Mouse (Mus musculus): ENCODE measurements around the gene Neurod2.

Gene Neurod2

GRCm38 (mm10) chr11:98332186-98332585, 2.7 kb upstream of the Neurod2 start:
- DNase-seq (ENCODE audit: low spot score): no peak

DNA sequence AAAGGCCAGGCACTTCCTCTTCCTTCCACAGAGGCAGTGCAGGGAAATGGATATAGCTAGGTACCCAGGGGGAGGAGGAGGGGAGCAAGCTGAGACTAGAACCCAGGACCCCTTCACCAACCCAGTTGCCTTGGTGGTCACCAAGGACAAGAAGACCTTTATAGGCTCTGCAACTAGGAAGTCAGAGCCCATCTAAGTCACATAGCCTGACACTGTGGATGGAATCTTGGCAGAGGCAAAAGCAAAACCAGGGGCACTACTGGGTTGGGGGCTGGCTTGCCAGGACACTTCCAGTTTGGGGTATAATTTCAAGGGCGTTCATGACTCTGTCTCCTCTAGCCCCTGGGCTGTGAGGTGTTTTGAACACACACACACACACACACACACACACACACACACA, 2.0 kb upstream of the Neurod2 start:
- DNase-seq (ENCODE audit: low spot score): no peak

DNA sequence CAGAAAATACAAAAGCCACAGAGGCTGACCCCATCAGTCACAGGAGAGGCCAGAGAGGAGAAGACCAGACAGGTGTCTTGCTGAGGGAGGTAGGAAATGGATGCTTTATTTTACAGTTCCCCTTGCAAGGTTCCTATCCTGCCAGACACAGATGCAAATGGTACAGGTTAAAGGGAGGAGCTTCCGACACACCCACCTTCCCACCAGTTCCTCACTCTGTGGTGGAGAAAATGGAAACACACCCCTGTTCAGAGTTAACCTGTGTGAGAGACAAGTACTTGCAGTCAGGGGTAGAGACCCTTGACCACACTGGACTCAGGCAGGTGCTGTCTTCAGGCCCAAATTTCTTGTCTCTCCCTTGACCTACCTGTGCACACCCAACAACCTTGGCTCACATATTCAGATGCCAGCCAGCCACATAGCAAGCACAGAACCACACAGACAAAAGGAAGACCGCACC, 1.3 kb upstream of the Neurod2 start:
- no peak for DNase-seq (ENCODE audit: low spot score)

DNA sequence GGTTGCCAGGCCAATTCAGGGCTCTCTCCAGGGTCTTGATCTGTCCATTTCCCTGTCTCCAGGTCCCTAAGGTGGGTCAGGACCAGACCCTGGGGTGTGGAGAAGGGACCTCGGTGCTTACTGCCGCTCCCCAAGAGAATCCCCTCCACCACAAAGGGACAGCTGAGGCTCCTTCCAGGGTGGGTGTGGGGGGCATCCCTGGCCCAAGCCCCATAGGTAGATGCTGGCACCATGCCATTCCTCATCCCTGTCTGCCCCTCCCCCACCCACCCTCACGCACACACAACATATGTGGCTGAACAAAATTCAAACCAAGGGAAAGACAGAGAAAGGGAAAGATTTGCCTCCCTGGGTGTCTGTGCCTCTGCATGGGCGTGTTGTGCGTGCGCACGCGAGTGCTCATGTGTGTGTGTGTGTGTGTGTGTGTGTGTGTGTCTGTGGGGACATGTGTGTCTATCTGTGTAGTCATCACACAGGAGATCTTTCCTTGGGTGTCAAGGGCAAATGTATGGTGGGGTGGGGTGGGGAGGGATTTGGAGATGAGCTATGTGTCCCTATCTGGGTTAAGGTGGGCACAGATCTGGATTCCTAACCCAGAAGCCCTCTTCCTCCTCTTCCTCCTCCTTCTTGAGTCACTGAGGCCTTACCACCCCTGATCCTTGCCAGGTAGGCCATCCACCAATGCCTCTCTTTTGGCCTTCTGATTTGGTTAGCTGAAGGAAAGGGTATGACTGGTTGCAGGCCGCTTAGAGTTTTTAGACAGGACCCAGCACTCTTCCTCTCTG, 704 bp upstream of the Neurod2 start:
- DNase-seq (ENCODE audit: low spot score): no peak

- DNase-seq (ENCODE audit: low spot score): no peak
These were observed 928 bp downstream of the Neurod2 start for GRCm38 (mm10) chr11:98328371-98329069.

DNA sequence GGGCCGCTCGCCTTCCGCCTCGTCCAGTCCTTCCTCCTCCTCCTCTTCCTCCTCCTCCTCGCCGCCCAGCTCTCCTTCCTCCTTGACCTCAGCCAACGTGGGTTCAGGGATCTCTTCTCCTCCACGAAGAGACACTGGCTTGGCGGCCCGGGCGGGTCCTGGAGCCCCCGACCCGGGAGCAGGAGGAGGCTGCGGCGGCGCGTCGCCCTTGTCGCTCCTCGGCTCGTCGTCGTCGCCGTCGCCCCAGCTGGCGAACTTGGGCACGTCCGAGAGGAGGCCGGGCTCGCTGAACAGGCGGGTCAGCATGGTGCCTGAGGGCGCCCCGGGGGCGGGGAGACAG, 1.4 kb downstream of the Neurod2 start:
- no peak for DNase-seq (ENCODE audit: low spot score)

DNA sequence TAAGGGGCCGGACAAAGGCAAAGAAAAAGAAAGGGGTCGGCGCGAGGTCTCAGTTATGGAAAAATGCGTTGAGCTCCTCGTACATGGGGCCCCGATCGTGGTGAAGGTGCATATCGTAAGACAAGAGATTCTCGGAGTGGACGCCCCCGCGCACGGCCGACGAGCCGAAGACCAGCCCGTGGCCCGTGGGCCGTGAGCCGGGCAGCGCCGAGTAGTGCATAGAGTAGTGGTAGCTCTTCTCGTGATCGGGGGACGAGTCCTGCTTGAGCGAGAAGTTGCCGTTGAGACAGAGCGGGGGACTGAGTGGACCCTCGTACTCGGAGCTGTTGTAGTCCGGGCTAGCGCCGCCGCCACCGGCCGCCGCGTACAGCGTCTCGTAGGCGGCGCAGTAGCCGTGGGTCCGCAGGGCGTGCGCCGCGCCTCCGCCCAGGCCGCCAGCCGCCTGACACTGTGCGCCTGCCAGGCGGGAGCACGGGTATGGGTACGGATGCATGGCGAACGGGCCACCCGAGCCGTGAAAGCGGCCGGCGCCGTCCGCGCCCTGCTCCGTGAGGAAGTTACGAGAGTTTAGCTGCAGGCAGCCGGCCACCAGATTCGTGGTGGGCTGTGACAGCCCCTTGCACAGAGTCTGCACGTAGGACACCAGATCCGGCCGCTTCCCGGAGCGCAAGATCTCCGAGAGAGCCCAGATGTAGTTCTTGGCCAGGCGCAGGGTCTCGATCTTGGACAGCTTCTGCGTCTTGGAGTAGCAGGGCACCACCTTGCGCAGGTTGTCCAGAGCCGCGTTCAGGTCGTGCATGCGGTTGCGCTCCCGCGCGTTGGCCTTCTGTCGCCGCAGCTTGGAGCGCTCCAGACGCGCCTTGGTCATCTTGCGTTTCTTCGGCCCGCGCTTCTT, 2.1 kb downstream of the Neurod2 start:
- no peak for DNase-seq (ENCODE audit: low spot score)

DNA sequence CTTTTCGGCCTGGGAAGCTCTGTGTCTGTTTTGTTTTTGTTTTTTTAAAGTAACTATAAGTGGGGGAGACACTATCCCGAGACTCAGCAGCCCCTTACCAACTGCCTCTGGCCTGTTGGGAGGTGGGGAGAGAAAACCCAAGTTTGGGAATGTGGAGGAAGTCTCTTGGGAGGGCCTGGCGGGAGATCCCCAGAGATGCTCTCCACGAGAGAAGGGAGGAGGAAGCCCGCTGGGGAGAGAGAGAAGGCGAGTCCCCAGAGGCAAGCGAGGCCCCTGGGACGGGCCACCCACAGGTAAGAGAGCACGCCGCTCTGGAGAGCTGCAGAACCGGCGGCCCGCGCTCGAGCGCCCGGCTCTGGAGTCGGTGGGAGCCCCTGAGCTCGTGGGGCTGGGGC, 2.7 kb downstream of the Neurod2 start:
- DNase-seq (ENCODE audit: low spot score): no peak

- no peak for DNase-seq (ENCODE audit: low spot score)
These were observed 3.6 kb downstream of the Neurod2 start for GRCm38 (mm10) chr11:98325821-98326218.

GRCm38 (mm10) chr11:98325191-98325820, 4.1 kb downstream of the Neurod2 start:
- no peak for DNase-seq (ENCODE audit: low spot score)

DNA sequence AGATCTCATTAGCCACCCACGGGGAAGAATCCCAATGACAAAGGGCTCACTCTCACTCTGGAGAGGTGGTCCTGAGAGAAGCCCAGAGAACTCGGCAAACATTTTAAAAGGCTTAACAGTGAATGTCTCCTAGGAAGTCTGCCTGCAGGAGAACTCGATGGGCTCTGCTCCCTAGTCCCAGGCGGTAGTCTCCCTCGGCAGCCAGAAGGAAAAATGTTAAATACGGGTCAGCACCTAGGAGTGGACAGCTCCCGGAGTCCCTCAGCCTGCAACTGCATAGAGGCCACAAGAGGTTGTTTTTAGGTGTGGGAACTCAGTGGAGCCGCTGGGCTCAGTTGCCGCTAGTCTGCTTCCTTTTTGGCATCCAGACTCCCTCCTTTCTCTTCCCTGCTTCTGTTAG, 5.5 kb downstream of the Neurod2 start:
- DNase-seq (ENCODE audit: low spot score): no peak

DNA sequence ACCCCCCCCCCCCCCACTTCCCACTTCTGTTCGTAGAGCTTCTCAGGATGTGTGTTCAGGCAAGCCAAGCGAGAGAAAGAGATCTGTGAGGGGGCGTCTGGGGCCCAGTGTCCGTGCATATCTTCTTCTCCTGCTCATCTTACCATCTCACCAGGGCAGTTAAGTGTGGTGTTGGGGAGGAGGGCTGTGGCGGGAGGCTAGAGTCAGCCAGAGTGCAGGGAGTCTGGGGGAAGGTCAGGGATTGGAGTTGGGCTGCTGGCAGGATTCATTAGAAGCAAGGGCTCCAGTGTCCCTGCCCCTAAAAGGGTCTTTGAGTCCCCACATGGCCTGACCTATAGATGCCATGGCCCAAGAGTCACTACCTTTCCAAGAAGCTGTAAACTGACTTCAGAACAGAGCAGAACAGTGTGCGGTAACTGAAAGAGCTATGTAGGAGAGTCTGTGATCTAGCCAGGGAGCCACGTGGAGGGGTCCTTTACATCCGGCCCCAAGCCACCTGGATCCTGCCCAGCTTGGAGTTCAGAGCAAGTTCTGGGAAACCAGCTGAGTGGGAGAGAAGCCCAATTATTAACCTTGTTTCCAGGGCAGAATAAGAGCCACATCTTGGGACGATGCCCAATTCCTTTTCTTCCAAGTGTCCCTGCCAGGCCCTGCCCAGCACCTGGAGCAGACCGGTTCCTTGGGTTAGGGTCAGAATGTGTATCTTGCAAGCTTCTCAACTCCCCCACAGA, 6.1 kb downstream of the Neurod2 start:
- DNase-seq (ENCODE audit: low spot score): no peak

DNA sequence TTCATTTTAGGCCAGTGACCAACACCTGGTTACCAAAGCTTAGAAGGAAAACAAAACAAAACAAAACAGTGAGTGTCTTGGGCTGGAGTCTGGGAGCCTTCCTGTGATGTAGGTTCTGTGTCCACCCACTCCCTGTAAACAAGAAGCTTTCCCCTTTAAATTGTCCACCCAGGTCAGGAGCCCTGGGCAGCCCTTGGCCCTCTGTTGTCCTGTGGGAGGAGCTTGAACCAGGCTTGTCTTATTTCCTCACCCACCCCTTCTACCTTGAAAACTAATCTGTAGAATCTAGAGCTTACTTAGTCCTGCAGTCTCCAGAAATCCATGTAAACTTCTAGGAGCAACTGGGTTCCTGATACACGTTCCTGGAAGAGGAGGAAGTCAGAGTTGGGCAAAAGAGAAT, 7.3 kb downstream of the Neurod2 start:
- DNase-seq (ENCODE audit: low spot score): no peak

DNA sequence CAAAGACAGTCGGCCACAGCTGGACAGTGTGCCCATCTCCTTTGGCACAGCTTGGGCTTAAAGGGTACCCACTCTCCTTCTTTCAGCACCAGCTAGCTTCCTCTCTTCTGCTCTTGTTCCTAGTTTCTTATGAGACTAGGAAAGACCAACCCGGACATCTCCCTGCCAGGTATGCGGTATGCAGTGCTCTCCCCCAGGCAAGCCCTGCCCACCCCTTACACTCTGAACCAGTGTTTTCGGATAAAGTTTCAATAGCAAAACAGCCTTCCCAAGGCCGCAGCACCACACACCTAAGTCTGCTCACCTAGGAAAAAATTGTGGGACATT, 7.8 kb downstream of the Neurod2 start:
- DNase-seq (ENCODE audit: low spot score): no peak

- DNase-seq (ENCODE audit: low spot score): no peak
These were observed 8.4 kb downstream of the Neurod2 start for GRCm38 (mm10) chr11:98320806-98321676.

GRCm38 (mm10) chr11:98320381-98320780, 9.1 kb downstream of the Neurod2 start:
- DNase-seq (ENCODE audit: low spot score): no peak

DNA sequence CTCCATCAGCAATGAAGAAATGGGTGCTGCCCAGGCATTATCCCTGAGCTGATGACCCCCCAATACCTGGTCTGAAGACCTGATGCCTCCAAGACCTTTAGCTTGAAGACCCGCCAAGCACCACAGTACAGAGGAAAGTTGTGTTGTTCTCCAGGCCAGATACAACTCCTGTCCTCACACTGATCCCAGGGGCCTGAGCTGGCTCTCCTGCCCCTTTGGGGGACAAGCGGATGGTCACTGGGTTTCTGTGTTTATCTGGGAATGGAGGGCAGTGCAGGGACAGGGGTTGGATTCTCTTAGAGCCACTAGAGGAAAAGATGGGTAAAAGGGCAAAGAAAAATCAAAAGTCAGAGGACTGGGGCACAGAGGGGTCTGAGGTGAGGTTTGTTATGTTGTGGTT, 9.5 kb downstream of the Neurod2 start:
- DNase-seq (ENCODE audit: low spot score): no peak

- DNase-seq (ENCODE audit: low spot score): no peak
These were observed 9.9 kb downstream of the Neurod2 start for GRCm38 (mm10) chr11:98319544-98319943.

DNA sequence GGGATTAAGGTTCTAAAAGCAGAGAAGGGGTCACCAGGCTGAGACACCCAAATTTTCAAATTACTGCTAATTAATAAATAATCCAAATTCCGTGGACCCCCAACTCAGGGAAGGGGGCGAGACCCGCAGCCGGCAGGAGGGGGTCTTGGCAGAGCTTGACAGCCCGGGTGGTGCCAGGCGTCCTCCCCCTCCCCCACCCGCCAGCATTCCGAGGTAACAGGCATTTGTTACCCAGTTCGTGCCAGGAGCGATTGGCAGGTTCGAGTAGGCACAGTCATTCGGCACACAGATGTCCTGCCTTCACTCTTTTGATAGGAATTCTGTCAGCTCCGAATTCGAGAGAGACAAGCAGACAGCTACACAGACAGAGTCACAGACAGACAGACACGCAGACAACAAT, 10.3 kb downstream of the Neurod2 start:
- DNase-seq (ENCODE audit: low spot score): no peak

- DNase-seq (ENCODE audit: low spot score): no peak
These were observed 10.9 kb downstream of the Neurod2 start for GRCm38 (mm10) chr11:98318421-98319116.

Data from testis, postnatal 10 days (tissue).